In genomic region chr12:36818852-36819251, GRCm38 (mm10) we compare ENCODE assay signal across 29 mouse cellular contexts.
"Had no signal": no experiment of that assay in that cellular context is flagged by ENCODE, and none has a peak within 500 bp of the region (broad histone marks: within the 10 kb centered on the region; RNA-seq: fewer than 3 reads in every experiment).

No protein-coding gene starts in this region.

- H3K4me1 ChIP-seq: limb, embryonic 10.5 days; limb, embryonic 12.5 days; limb, embryonic 13.5 days; limb, embryonic 15.5 days; liver, embryonic 12.5 days; liver, embryonic 13.5 days; liver, embryonic 15.5 days; megakaryocyte, embryonic 14.5 days; midbrain, embryonic 10.5 days; midbrain, embryonic 12.5 days; midbrain, embryonic 13.5 days; midbrain, embryonic 15.5 days; neural tube, embryonic 12.5 days; neural tube, embryonic 13.5 days had no signal

- H3K9ac ChIP-seq: limb, embryonic 12.5 days; limb, embryonic 13.5 days; limb, embryonic 15.5 days; liver, embryonic 12.5 days; liver, embryonic 13.5 days; liver, embryonic 14.5 days; liver, embryonic 15.5 days; liver, postnatal 0 days; midbrain, embryonic 12.5 days; midbrain, embryonic 13.5 days; midbrain, embryonic 15.5 days; neural tube, embryonic 12.5 days; neural tube, embryonic 13.5 days had no signal

- H3K9me3 ChIP-seq: limb, embryonic 10.5 days; limb, embryonic 12.5 days; limb, embryonic 13.5 days; limb, embryonic 15.5 days; liver, embryonic 12.5 days; liver, embryonic 13.5 days; liver, embryonic 15.5 days; megakaryocyte, embryonic 14.5 days; midbrain, embryonic 10.5 days; midbrain, embryonic 12.5 days; midbrain, embryonic 13.5 days; midbrain, embryonic 15.5 days; neural tube, embryonic 12.5 days; neural tube, embryonic 13.5 days had no signal

- H3K4me2 ChIP-seq: limb, embryonic 12.5 days; limb, embryonic 13.5 days; limb, embryonic 15.5 days; liver, embryonic 11.5 days; liver, embryonic 12.5 days; liver, embryonic 13.5 days; liver, embryonic 15.5 days; midbrain, embryonic 11.5 days; midbrain, embryonic 12.5 days; midbrain, embryonic 13.5 days; midbrain, embryonic 15.5 days; neural tube, embryonic 12.5 days; neural tube, embryonic 13.5 days had no signal

- H3K36me3 ChIP-seq: limb, embryonic 10.5 days; limb, embryonic 12.5 days; limb, embryonic 13.5 days; limb, embryonic 15.5 days; liver, embryonic 12.5 days; liver, embryonic 13.5 days; liver, embryonic 15.5 days; midbrain, embryonic 10.5 days; midbrain, embryonic 12.5 days; midbrain, embryonic 13.5 days; midbrain, embryonic 15.5 days; neural tube, embryonic 12.5 days; neural tube, embryonic 13.5 days had no signal

- H3K4me3 ChIP-seq: left cerebral cortex, adult 2 months; limb, embryonic 10.5 days; limb, embryonic 12.5 days; limb, embryonic 13.5 days; limb, embryonic 15.5 days; liver, embryonic 12.5 days; liver, embryonic 13.5 days; liver, embryonic 15.5 days; megakaryocyte, embryonic 14.5 days; midbrain, embryonic 10.5 days; midbrain, embryonic 12.5 days; midbrain, embryonic 13.5 days; midbrain, embryonic 15.5 days; myocyte; neural tube, embryonic 12.5 days; neural tube, embryonic 13.5 days had no signal

- H3K27ac ChIP-seq: left cerebral cortex, adult 2 months; limb, embryonic 10.5 days; limb, embryonic 12.5 days; limb, embryonic 13.5 days; limb, embryonic 15.5 days; liver, embryonic 12.5 days; liver, embryonic 13.5 days; liver, embryonic 14.5 days; liver, embryonic 15.5 days; macrophage; midbrain, embryonic 10.5 days; midbrain, embryonic 12.5 days; midbrain, embryonic 13.5 days; midbrain, embryonic 15.5 days; neural tube, embryonic 12.5 days; neural tube, embryonic 13.5 days had no signal

- ATAC-seq: liver, embryonic 12.5 days; liver, postnatal 0 days; midbrain, embryonic 13.5 days; midbrain, embryonic 15.5 days; midbrain, embryonic 16.5 days had no signal

- H3K27me3 ChIP-seq: limb, embryonic 12.5 days; limb, embryonic 13.5 days; limb, embryonic 15.5 days; liver, embryonic 12.5 days; liver, embryonic 13.5 days; liver, embryonic 15.5 days; megakaryocyte, embryonic 14.5 days; midbrain, embryonic 12.5 days; midbrain, embryonic 13.5 days; midbrain, embryonic 15.5 days; neural tube, embryonic 12.5 days; neural tube, embryonic 13.5 days had no signal

- DNase-seq: layer of hippocampus, postnatal 36 days; left cerebral cortex, postnatal 4 days; liver; liver, embryonic 13.5 days; liver, postnatal 0 days; lung, adult 18-20 months; lung, postnatal 36 days; lung, postnatal 4 days; midbrain, embryonic 14.5 days had no signal
